Mouse (Mus musculus): ENCODE results near the gene Krt75.

Gene Krt75

GRCm38 (mm10) chr15:101573796-101574345 lies at the start of gene Krt75:
Krt75 (minus strand) TSS chr15:101573904.
- no peak for DNase-seq (ENCODE audit: low spot score)

GRCm38 (mm10) chr15:101599123-101599522 lies 25.4 kb upstream of the Krt75 start:
- no peak for DNase-seq (ENCODE audit: low spot score)

- DNase-seq (ENCODE audit: low spot score), result no peak
These were observed 14.5 kb upstream of the Krt75 start for GRCm38 (mm10) chr15:101588216-101588615.

GRCm38 (mm10) chr15:101584456-101584855 lies 10.8 kb upstream of the Krt75 start:
- no peak for DNase-seq (ENCODE audit: low spot score)

- no peak for DNase-seq (ENCODE audit: low spot score)
These were observed 9.7 kb upstream of the Krt75 start for GRCm38 (mm10) chr15:101583211-101583965.

GRCm38 (mm10) chr15:101581701-101582100 lies 8.0 kb upstream of the Krt75 start:
- DNase-seq (ENCODE audit: low spot score), result no peak

GRCm38 (mm10) chr15:101575506-101575905 lies 1.8 kb upstream of the Krt75 start:
- no peak for DNase-seq (ENCODE audit: low spot score)

GRCm38 (mm10) chr15:101567780-101568179 lies 5.9 kb downstream of the Krt75 start:
- DNase-seq (ENCODE audit: low spot score), result no peak

- DNase-seq (ENCODE audit: low spot score), result no peak
These were observed 10.9 kb downstream of the Krt75 start, which contains the start of gene Krt90 for GRCm38 (mm10) chr15:101562850-101563249. Krt90 (minus strand) TSS chr15:101562950.

GRCm38 (mm10) chr15:101558034-101558646 lies 15.6 kb downstream of the Krt75 start:
- DNase-seq (ENCODE audit: low spot score), result peak; percentile 73

- DNase-seq (ENCODE audit: low spot score), result peak; percentile 72
These were observed 20.5 kb downstream of the Krt75 start for GRCm38 (mm10) chr15:101553169-101553568.

GRCm38 (mm10) chr15:101552188-101552587 lies 21.5 kb downstream of the Krt75 start:
- no peak for DNase-seq (ENCODE audit: low spot score)

GRCm38 (mm10) chr15:101550567-101550966 lies 23.1 kb downstream of the Krt75 start, which contains the start of gene Krt82:
Krt82 (minus strand) TSS chr15:101550667.
- DNase-seq (ENCODE audit: low spot score), result no peak

GRCm38 (mm10) chr15:101544478-101544877 lies 29.2 kb downstream of the Krt75 start:
- no peak for DNase-seq (ENCODE audit: low spot score)

- no peak for DNase-seq (ENCODE audit: low spot score)
These were observed 31.2 kb downstream of the Krt75 start for GRCm38 (mm10) chr15:101542543-101542942.

- no peak for DNase-seq (ENCODE audit: low spot score)
These were observed 35.2 kb downstream of the Krt75 start for GRCm38 (mm10) chr15:101538580-101538900.

- DNase-seq (ENCODE audit: low spot score), result no peak
These were observed 35.7 kb downstream of the Krt75 start for GRCm38 (mm10) chr15:101537864-101538579.

- DNase-seq (ENCODE audit: low spot score), result no peak
These were observed 37.5 kb downstream of the Krt75 start for GRCm38 (mm10) chr15:101536054-101536850.

GRCm38 (mm10) chr15:101532720-101533119 lies 41.0 kb downstream of the Krt75 start, which contains the start of gene Krt84:
Krt84 (minus strand) TSS chr15:101532820.
- no peak for DNase-seq (ENCODE audit: low spot score)

- DNase-seq (ENCODE audit: low spot score), result no peak
These were observed 51.0 kb downstream of the Krt75 start for GRCm38 (mm10) chr15:101522556-101523232.

- DNase-seq (ENCODE audit: low spot score), result peak; percentile 85
These were observed 53.9 kb downstream of the Krt75 start for GRCm38 (mm10) chr15:101519792-101520191.
